Mouse (Mus musculus) heart, adult 2 months (tissue): ENCODE data around the gene St8sia1.

Experiments used
- CTCF ChIP-seq: fragments of 200-600 bp; IDR thresholded peaks from 2 replicates; pipeline ENCODE4 v1.8.1; 2022; ENCODE audit warnings: antibody characterized with exemption, mild to moderate bottlenecking, moderate library complexity
- EP300 ChIP-seq: fragments of 200-500 bp; IDR thresholded peaks from 2 replicates; pipeline ENCODE4 v1.6.1; 2011; ENCODE audit warnings: low read depth, low read length, control low read depth; ENCODE audit not compliant: insufficient read depth
- POLR2A ChIP-seq: fragments of 200-500 bp; IDR thresholded peaks from 2 replicates; pipeline ENCODE4 v1.6.1; 2011; ENCODE audit warnings: mild to moderate bottlenecking, low read depth, low read length, control low read depth; ENCODE audit not compliant: insufficient read depth

GRCm38 (mm10) chr6:142823008-142823787, 141.1 kb downstream of the St8sia1 start:
- TF ChIP-seq POLR2A (no peak), CTCF (no peak), EP300 (no peak)
